Mouse (Mus musculus) embryonic facial prominence, embryonic 10.5 days (tissue): Measurements from ENCODE around the gene Gid4. TPM values are rescaled to one million over a fixed set of nuclear protein-coding genes. Genes with fewer than 3 reads are reported as not detected.
"Not testable (repeated sequence)": the region's sequence is repeated elsewhere in the genome, so short reads cannot be mapped to it uniquely, and the experiment has no call there.

Experiments
- DNase-seq: peaks from one replicate; pipeline ENCODE4 v3.0.0-alpha.2; 2017; ENCODE audit warnings: low spot score
- H3K27ac ChIP-seq: fragments of 300-500 bp; sonication (generic); replicated peaks from 2 replicates; pipeline ENCODE4 v1.5.1; 2016; ENCODE audit warnings: mild to moderate bottlenecking
- H3K27me3 ChIP-seq: fragments of 300-500 bp; sonication (generic); replicated peaks from 2 replicates; pipeline ENCODE4 v1.6.1; 2016; ENCODE audit warnings: low read depth, mild to moderate bottlenecking; ENCODE audit not compliant: poor library complexity, severe bottlenecking
- H3K36me3 ChIP-seq: fragments of 300-500 bp; sonication (generic); replicated peaks from 2 replicates; pipeline ENCODE4 v1.6.1; 2016; ENCODE audit warnings: mild to moderate bottlenecking, moderate library complexity
- H3K4me1 ChIP-seq: fragments of 300-500 bp; sonication (generic); 2 replicates; pipeline ENCODE4 v1.6.1; 2016
- H3K4me3 ChIP-seq: fragments of 300-500 bp; sonication (generic); 2 replicates; pipeline ENCODE4 v1.5.1; 2016; ENCODE audit warnings: mild to moderate bottlenecking, moderate library complexity
- H3K9me3 ChIP-seq: fragments of 300-500 bp; sonication (generic); 2 replicates; pipeline ENCODE4 v1.6.1; 2016; ENCODE audit warnings: mild to moderate bottlenecking
- whole genome bisulfite sequencing: fragments of 180-500 bp; shearing (Covaris S2); methylation state at CpG from one replicate; pipeline ENCODE4 v1.1.7; 2016; 5-methylcytosine and 5-hydroxymethylcytosine counted together
- polyA plus RNA-seq: library from polyadenylated mRNA; unstranded; fragments of >200 nt; fragmentation: Nextera tagmentation; extraction: Ambion mirVana; gene quantifications from 2 replicates; pipeline ENCODE4 v1.2.1, GENCODE M21; 2016

Gid4 gene
- polyA plus RNA-seq, 1 experiment from 2014 or later = 26.9 TPM

DNA sequence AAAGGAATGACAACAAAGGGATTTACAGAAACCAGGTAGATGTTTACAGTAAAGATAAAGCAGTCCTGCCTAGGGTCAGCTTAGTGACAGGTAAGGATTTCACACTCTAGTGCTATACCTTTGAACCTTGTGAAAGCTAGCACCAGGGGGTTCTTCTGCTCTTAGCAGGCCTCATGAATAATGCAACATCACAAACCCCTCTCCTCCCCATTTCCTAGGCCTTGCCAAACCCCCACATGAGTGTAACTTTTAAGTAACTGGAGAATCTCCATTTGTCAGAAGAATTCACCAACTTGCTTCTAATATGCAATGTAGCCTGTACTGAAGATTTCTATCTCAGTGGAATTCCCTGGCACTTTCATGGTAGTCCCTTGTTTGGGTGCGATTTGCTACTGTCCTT is 22.7 kb downstream of the Gid4 start:
- H3K9me3 ChIP-seq, H3K27ac ChIP-seq, H3K27me3 ChIP-seq, DNase-seq, H3K4me1 ChIP-seq, H3K4me3 ChIP-seq: not testable (repeated sequence)
- H3K36me3 ChIP-seq = peaks cover 95% of the 10 kb centered on the region
- 29% methylated on average over 1 of the region's 1 CpGs for WGBS

DNA sequence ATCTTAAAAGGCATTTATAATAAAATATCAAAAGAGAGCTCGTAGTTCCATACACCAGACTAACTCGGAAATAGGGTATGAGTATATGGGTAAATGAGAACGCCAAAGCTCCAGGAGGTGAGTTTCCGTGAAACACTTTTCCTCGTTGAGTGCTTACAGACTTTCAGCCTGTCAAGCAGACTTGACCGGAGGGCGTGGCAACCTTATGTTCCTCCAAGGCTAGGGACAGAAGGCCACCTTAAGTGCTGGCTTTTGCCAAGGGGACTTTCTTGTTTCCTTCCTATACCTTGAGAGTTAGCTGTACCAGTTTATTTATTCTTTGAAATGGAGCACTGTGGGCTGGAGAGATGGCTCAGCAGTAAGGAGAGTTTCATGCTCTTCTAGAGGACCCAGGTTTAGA is 23.2 kb downstream of the Gid4 start:
- Histone ChIP-seq H3K27ac (no peak overlapping the region), H3K4me1 (no peaks in the 10 kb centered on the region), H3K36me3 (peaks cover 90% of the 10 kb centered on the region), H3K4me3 (no peak overlapping the region), H3K9me3 (no peaks in the 10 kb centered on the region), H3K27me3 (no peaks in the 10 kb centered on the region)
- 50% methylated on average over 7 of the region's 7 CpGs for WGBS
- DNase-seq = no peak

DNA sequence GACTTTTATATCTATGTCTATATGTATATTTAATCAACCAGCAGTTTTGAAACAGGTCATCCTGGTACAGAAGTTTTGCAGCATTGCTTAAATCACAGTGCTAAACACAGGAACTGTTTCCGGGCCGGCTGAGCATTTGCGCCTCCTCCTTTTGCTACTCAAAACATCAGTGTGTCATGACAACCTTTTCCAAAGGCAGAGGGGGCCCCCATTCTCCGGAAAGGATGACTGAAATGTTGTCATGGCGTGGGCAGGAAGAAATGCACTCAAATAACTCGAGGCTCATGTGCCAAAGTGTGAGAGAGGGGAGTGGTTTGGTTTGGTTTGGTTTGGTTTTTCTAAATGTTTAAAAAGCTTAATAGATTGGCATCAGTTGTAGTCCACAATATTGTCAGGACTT is 26.0 kb downstream of the Gid4 start:
- H3K36me3 ChIP-seq = peaks cover 63% of the 10 kb centered on the region
- 89% methylated on average over 6 of the region's 6 CpGs for WGBS
- no peak overlapping the region for H3K4me3 ChIP-seq

DNA sequence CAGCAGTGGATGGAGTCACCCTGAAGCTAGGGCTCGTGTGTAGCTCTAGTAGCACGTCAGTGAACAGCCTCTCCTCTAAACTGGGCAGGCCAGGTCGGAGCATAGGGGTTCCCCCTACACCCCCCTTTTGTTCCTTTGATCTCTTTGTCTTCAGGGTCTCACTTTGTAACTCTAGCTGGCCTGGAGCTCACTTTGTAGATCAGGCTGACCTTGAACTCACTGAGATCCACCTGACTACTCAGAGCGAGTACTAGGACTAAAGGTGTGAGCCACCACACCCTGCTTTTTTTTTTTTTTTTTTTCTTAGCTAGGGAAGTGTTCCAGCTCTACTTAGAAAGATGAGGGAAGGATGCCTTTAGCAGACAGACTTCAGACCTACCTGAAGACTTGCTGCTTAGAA is 27.1 kb downstream of the Gid4 start:
- H3K36me3 ChIP-seq = peaks cover 52% of the 10 kb centered on the region
- no peaks in the 10 kb centered on the region for H3K27me3 ChIP-seq
- H3K27ac ChIP-seq = no peak overlapping the region
- DNase-seq = no peak
- WGBS = 84% methylated on average over 4 of the region's 4 CpGs
- H3K9me3 ChIP-seq = no peaks in the 10 kb centered on the region
- no peak overlapping the region for H3K4me3 ChIP-seq
- peaks cover 11% of the 10 kb centered on the region for H3K4me1 ChIP-seq

More for the DNA sequence above, 26.0 kb downstream of the Gid4 start:
- H3K27ac ChIP-seq = no peak overlapping the region
- peaks cover 11% of the 10 kb centered on the region for H3K4me1 ChIP-seq
- DNase-seq = no peak
- no peaks in the 10 kb centered on the region for H3K27me3 ChIP-seq
- no peaks in the 10 kb centered on the region for H3K9me3 ChIP-seq

DNA sequence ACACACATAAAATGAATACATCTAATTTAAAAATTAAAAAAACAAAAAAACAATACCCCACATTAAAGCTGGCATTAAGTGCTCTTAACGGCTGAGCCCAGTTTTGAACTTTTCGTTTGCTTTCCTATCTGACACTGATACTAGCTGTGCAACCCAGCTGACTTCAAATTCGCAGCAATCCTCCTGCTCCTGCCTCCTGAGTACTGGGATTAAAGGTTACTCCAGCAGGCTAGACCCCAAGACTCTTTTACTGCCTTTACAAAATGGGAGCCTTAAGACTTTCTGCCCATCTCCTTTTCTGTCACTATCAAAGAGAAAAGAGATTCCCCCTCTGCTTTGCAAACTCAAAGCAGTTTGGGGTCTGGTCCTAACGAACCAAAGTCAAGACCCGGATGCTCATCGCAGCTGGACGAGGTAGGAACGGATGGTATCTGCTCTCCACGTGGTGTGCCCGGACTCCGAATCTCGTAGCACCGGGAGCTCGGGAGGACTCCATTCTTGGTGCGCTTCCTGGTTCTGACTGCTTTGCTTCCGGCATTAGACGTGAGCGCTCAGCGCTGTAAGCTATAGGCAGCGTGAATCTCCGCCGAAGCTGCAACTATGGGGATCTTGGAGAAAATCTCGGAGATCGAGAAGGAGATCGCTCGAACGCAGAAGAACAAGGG is 37.3 kb downstream of the Gid4 start, which contains the start of gene Drg2:
Gene Drg2 (plus strand): TSS at position 512 of the 665 bp plus-strand sequence.
- Histone ChIP-seq H3K27ac (peak within 1 kb of the TSS; percentile 82), H3K9me3 (no peaks in the 10 kb centered on the region), H3K4me1 (peaks cover 14% of the 10 kb centered on the region), H3K36me3 (peaks cover 35% of the 10 kb centered on the region), H3K4me3 (peak within 1 kb of the TSS; percentile 92), H3K27me3 (0 out of 2 replicates have a peak, but pooled peaks cover 4% of the 10 kb centered on the region)
- DNase-seq = peak; percentile 91
- WGBS = 5% methylated on average over 27 of the region's 27 CpGs

DNA sequence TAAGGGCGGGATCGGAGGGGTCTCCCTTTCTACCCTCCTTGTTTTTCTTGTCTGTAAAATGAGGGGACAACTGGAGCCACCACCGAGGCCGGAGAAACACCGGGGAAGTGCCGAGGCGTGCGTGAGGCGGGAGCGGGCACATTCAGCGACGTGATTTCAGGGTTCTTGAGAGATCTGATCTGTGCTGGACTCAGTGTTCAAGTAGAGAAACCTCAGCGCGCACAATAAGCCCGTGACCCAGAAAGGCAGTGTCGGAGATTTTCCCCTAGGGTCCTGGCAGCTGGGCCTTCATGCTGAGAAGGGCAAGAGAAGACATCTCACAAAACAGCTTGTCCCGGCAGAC is 37.8 kb downstream of the Gid4 start:
- Histone ChIP-seq H3K27ac (peak overlapping the region; percentile 82), H3K4me3 (peak overlapping the region; percentile 92), H3K9me3 (no peaks in the 10 kb centered on the region), H3K4me1 (peaks cover 14% of the 10 kb centered on the region), H3K36me3 (peaks cover 40% of the 10 kb centered on the region), H3K27me3 (0 out of 2 replicates have a peak, but pooled peaks cover 4% of the 10 kb centered on the region)
- under 1% methylated on average over 17 of the region's 17 CpGs for WGBS
- no peak for DNase-seq

DNA sequence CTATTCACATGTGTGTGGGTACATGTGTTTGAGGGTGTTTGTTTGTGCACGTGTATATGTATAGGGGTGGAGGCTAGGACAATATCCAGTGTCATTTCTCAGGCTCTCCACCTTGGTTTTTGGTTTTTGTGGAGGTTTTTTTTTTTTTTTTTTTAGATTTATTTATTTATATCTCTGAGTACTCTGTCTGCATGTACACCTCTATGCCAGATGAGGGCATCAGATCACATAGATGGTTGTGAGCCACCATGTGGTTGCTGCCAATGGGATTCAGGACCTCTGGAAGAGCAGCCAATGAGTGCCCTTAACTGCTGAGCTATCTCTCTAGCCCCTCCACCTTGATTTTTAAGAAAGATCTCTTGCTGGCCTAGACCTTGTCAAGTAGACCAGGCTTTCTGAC is 41.0 kb downstream of the Gid4 start:
- peaks cover 73% of the 10 kb centered on the region for H3K36me3 ChIP-seq
- H3K9me3 ChIP-seq = no peaks in the 10 kb centered on the region
- H3K4me1 ChIP-seq = peaks cover 14% of the 10 kb centered on the region
- no peak overlapping the region for H3K4me3 ChIP-seq
- no peak for DNase-seq
- whole genome bisulfite sequencing = 91% methylated on average over 1 of the region's 1 CpGs
- H3K27me3 ChIP-seq = no peaks in the 10 kb centered on the region
- H3K27ac ChIP-seq = no peak overlapping the region

DNA sequence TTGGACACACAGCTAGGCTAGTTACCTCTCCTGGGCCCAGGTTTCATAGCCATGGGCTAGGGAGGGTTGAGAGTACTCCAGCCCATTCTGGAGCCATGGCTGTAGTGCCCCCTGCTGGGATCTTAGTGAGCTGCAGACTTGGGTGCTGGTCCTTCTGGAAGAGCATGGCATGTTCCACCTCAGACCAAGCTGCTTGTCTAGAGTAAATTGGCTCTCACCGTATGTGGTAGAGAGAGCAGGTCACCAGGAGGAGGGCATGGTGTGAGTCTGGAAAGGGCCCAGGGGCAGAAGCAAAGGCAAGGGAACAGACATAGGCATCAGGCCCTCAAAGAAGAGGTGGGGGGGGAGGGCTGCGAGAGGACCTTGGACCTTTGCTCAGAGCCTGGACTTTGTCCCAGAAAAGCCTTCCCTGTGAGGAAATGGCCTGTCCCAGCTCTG is 49.0 kb downstream of the Gid4 start:
- Histone ChIP-seq H3K4me1 (no peaks in the 10 kb centered on the region), H3K27ac (no peak overlapping the region), H3K27me3 (no peaks in the 10 kb centered on the region), H3K4me3 (no peak overlapping the region), H3K9me3 (no peaks in the 10 kb centered on the region), H3K36me3 (peaks cover 97% of the 10 kb centered on the region)
- DNase-seq = peak; percentile 54
- 92% methylated on average over 2 of the region's 2 CpGs for WGBS

DNA sequence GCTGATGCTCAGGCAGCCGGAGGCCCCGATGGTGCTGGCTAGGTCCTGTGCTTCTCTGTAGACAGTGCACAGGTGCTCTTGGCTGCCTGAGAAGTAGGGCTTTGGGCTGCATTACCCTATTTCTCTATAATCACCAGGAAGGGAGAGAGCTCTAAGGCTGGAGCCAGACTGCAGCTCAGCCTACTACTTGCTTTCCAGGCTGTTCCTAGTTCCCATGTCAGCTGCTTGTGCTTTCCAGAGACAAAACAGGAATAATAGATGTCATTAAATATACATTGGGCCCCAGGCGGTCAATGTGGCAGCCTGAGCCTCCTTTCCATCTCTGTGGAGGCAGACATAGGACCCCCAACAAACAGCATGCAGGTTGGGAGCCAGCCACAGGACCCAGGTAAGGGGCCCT is 52.1 kb downstream of the Gid4 start, which contains the start of gene Myo15:
Gene Myo15 (plus strand): TSS at position 301 of the 400 bp plus-strand sequence.
- Histone ChIP-seq H3K36me3 (peaks cover 66% of the 10 kb centered on the region), H3K27me3 (no peaks in the 10 kb centered on the region), H3K9me3 (no peaks in the 10 kb centered on the region), H3K4me1 (no peaks in the 10 kb centered on the region), H3K27ac (no peak within 1 kb of the TSS), H3K4me3 (no peak within 1 kb of the TSS)
- no peak for DNase-seq
- 86% methylated on average over 3 of the region's 3 CpGs for WGBS

DNA sequence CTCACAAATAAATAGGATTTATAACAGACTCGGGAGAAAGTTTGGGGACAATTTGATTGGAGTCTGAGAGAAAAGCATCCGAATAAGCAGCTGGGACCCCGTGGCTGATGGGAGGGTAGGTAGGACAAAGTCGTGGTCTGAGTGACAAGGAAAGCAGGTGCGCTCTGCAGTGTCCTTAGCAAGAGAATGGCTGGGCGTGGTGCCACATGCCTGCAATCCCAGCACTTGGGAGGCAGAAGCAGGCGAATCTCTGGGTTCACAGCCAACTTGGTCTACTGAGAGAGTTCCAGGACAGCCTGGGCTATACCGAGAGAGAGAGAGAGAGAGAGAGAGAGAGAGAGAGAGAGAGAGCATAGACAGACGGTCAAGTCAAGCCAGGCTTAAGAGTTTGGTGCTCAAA is 53.8 kb downstream of the Gid4 start:
- DNase-seq = no peak
- 80% methylated on average over 9 of the region's 9 CpGs for WGBS

DNA sequence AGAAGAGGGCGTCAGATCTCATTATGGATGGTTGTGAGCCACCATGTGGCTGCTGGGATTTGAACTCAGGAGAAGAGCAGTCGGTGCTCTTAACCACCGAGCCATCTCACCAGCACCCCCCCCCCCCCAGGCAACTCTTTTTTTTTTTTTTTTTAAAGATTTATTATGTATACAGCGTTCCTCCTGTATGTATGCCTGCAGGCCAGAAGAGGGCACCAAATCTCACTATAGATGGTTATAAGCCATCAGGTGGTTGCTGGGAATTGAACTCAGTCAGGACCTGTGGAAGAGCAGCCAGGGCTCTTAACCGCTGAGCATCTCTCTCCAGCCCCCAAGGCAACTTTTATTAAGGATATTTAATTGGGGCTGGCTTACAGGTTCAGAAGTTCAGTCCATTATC is 57.6 kb downstream of the Gid4 start:
- no peak for DNase-seq
- Histone ChIP-seq H3K36me3 (peaks cover 11% of the 10 kb centered on the region), H3K4me3 (no peak overlapping the region), H3K9me3 (no peaks in the 10 kb centered on the region; the same call in 1 of the 2 replicates), H3K4me1 (peaks cover 8% of the 10 kb centered on the region; the same call in 1 of the 2 replicates), H3K27ac (no peak overlapping the region), H3K27me3 (0 out of 2 replicates have a peak, but pooled peaks cover 1% of the 10 kb centered on the region)
- 85% methylated on average over 5 of the region's 5 CpGs for WGBS

More for the DNA sequence above, 53.8 kb downstream of the Gid4 start:
- H3K27me3 ChIP-seq = no peaks in the 10 kb centered on the region
- H3K9me3 ChIP-seq = no peaks in the 10 kb centered on the region
- H3K27ac ChIP-seq = no peak overlapping the region
- no peaks in the 10 kb centered on the region for H3K4me1 ChIP-seq
- H3K36me3 ChIP-seq = peaks cover 49% of the 10 kb centered on the region
- no peak overlapping the region for H3K4me3 ChIP-seq

DNA sequence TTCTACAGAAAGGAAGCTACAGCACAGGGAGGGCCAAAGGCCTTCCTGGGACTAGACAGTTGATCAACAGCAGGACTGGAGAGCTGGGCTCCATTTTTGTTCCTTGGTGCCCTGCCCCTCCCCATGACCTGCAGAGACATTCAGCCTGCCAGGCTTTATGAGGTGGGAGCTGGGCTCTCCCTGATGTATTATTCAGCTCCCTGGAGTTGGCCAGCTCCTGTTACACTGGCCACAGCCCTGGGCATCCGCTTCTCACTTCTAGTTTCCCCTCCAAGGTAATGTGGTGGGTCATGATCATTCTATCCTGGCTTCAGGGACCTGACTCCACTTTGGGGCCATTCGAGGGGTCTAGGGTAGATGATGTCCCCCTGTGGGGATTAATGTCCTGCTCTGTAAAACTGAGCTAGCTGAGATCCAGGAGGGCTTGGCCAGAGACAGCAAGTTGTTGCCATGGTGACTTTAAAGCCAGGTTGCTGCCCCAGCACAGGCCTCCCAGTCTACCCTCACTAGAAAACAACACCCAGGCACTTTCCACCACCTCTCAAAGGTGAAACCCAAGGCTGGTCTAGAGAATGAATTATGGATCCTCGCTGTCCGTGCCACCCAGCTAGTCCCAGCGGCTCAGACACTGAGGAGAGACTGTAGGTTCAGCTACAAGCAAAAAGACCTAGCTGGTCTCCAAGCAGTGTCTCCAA is 58.9 kb downstream of the Gid4 start:
- H3K27me3 ChIP-seq = 0 out of 2 replicates have a peak, but pooled peaks cover 11% of the 10 kb centered on the region
- no peak overlapping the region for H3K27ac ChIP-seq
- peaks cover 10% of the 10 kb centered on the region; the same call in 1 of the 2 replicates for H3K4me1 ChIP-seq
- 85% methylated on average over 5 of the region's 5 CpGs for WGBS
- no peak overlapping the region for H3K4me3 ChIP-seq
- H3K36me3 ChIP-seq = no peaks in the 10 kb centered on the region
- no peak for DNase-seq
- H3K9me3 ChIP-seq = no peaks in the 10 kb centered on the region; the same call in 1 of the 2 replicates
